Mouse (Mus musculus) cerebellum, adult 11 months (tissue): ENCODE measurements around the gene Picalm.
"Not testable (repeated sequence)": the region's sequence is repeated elsewhere in the genome, so short reads cannot be mapped to it uniquely, and the experiment has no call there.

ENCODE experiments used
- DNase-seq: peaks from one replicate; pipeline ENCODE4 v3.0.0; 2022

The Picalm gene

GRCm38 (mm10) chr7:90218122-90218521, 88.1 kb downstream of the Picalm start:
- DNase-seq: no peak

DNA sequence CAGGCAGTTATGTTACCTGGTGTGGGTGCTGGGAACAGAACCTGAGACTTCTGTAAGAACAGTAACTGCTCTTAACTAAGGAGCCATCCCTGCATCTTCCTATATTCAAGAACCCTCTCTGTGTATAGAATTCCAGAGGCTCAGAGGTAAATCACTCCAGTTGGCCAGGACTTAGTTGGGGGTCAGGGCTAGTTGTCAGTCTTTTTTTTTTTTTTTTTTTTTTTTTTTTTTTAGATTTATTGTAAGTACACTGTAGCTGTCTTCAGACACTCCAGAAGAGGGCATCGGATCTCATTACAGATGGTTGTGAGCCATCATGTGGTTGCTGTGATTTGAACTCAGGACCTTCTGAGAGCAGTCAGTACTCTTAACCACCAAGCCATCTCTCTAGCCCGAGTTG, 91.5 kb downstream of the Picalm start:
- DNase-seq: no peak

GRCm38 (mm10) chr7:90228075-90228474, 98.1 kb downstream of the Picalm start:
- DNase-seq: no peak

- not testable (repeated sequence) for DNase-seq
Measured at GRCm38 (mm10) chr7:90228884-90229283, 98.9 kb downstream of the Picalm start.

GRCm38 (mm10) chr7:90231431-90231830, 101.4 kb downstream of the Picalm start:
- no peak for DNase-seq

GRCm38 (mm10) chr7:90233921-90234320, 103.9 kb downstream of the Picalm start:
- no peak for DNase-seq

DNA sequence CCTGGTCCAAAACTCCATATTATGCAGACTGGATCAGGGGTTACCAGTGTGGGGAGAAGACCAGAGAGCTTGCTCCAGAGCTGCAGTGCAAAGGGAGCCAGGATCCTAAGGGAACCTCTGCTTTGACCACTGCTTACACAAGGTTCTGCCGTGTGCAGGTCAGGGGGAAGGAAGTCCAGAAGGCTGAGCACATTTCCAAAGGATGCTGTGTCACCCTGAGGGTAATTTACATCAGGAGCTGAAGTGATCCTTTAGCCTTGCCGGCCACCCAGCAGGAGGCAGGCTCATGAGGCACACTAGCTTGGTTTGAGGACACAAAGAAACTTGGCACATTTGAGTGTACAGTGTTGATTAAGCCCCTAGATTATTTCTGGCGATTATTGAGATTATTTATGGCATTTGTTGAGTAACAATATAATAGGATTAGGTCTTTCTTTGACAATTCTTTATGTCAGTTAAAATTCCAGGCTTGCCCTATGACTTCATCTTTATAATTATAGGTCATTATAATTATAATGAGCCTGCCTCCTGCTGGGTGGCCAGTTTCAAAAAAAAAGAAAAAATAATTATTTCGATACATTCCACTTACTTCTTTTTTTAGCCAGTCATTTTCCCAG, 106.4 kb downstream of the Picalm start:
- DNase-seq: no peak

GRCm38 (mm10) chr7:90243151-90243550, 113.1 kb downstream of the Picalm start:
- no peak for DNase-seq

GRCm38 (mm10) chr7:90243643-90244042, 113.6 kb downstream of the Picalm start:
- DNase-seq: no peak

GRCm38 (mm10) chr7:90252946-90253345, 122.9 kb downstream of the Picalm start:
- no peak for DNase-seq

- DNase-seq: no peak
Measured at GRCm38 (mm10) chr7:90258701-90259100, 128.7 kb downstream of the Picalm start.

DNA sequence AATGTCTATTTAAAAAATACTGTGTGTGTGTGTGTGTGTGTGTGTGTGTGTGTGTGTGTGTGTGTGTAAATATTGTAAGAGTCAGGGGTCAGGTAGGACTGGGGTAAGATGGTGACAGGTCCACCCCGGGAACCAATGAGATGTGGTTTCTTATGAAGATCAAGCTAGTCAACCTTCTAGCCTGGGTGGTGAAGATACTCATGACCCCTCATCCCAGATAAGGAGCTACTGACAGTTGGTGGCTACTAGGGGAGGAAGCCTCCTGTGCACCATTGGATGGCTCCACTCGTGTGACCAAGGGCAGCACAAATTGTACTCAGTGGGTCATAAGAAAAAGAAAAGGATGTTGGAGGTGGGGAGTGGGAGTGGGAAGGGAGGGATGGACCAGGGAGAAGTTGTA, 129.9 kb downstream of the Picalm start:
- DNase-seq: no peak

DNA sequence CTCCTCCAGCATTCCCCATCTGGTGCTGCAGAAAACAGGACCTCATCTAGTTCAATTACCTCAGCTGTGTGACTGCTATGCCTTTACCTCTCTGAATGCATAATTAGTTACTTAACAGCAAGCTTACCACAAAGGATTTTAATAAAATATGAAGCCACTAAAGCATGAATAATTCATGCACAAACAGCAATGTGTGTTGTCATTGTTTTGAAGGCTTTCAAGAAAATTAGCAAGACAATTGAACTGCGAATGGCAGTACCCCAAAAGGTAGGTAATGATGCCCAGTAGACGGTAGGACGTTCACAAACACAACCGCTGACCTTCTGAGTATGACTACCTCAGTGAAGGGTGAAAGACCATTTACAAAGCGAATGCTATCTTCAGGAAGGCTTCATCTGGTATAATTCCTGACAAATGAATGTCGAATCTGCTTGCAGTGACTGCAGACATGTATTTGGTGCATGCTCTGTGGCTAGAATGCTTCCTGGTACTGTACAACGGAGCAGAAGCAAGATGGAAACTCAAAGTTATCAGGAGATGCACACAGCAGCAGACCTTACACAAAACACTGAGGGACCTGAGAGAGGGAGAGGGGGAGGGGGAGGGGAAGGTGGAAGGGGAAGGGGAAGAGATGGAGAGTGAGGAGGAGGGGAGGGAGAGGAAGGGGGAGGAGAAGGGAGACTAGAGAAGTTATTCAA, 132.0 kb downstream of the Picalm start:
- DNase-seq: no peak
